Mouse (Mus musculus) hindbrain, embryonic 11.5 days (tissue): ENCODE measurements at regions not wholly inside any gene's neighbourhood (a gene's known extent, or its start where the extent isn't known, plus 50 kb on each side); places are given as distances from the start of the nearest gene placed in this dataset.
A peak's percentile ranks its signal among the peaks of the same experiment; 100 is the strongest.

Experiments
- ATAC-seq: fragments of 200-750 bp; cut with Nextera tagmentation; 2 replicates; pipeline ENCODE4 v1.8.0; 2017; ENCODE audit warnings: mild to moderate bottlenecking, moderate TSS enrichment, moderate library complexity; ENCODE audit not compliant: low FRiP score
- DNase-seq: peaks from one replicate; pipeline ENCODE4 v3.0.0-alpha.2; 2015; ENCODE audit warnings: low spot score
- H3K27ac ChIP-seq: fragments of 300-500 bp; sonication (generic); 2 replicates; pipeline ENCODE4 v1.5.1; 2014; ENCODE audit warnings: mild to moderate bottlenecking, low read depth, low read length
- H3K27me3 ChIP-seq: fragments of 300-500 bp; sonication (generic); 2 replicates; pipeline ENCODE4 v1.6.1; 2014; ENCODE audit warnings: mild to moderate bottlenecking, low read length, moderate library complexity, mixed read lengths; ENCODE audit not compliant: control insufficient read depth, insufficient read depth
- H3K36me3 ChIP-seq: fragments of 300-500 bp; sonication (generic); 2 replicates; pipeline ENCODE4 v1.6.1; 2014; ENCODE audit warnings: mild to moderate bottlenecking, low read length, moderate library complexity, mixed read lengths; ENCODE audit not compliant: control insufficient read depth, insufficient read depth
- H3K4me1 ChIP-seq: fragments of 300-500 bp; sonication (generic); replicated peaks from 2 replicates; pipeline ENCODE4 v1.6.1; 2014; ENCODE audit warnings: low read length, mixed read lengths; ENCODE audit not compliant: control insufficient read depth, insufficient read depth
- H3K4me2 ChIP-seq: fragments of 300-500 bp; sonication (generic); replicated peaks from 2 replicates; pipeline ENCODE4 v1.6.1; 2014; ENCODE audit warnings: mild to moderate bottlenecking, low read depth, low read length
- H3K4me3 ChIP-seq: fragments of 300-500 bp; sonication (generic); 2 replicates; pipeline ENCODE4 v1.5.1; 2014; ENCODE audit warnings: low read depth, low read length
- H3K9ac ChIP-seq: fragments of 300-500 bp; sonication (generic); 2 replicates; pipeline ENCODE4 v1.6.1; 2014; ENCODE audit warnings: low read depth, low read length
- H3K9me3 ChIP-seq: fragments of 300-500 bp; sonication (generic); 2 replicates; pipeline ENCODE4 v1.6.1; 2016; ENCODE audit warnings: low read length; ENCODE audit not compliant: control insufficient read depth
- WGBS: fragments of 180-500 bp; shearing (Covaris S2); extraction: QIAGEN DNeasy Blood & Tissue Kit; methylation state at CpG from one replicate; pipeline ENCODE4 v1.1.7; 2014; 5-methylcytosine and 5-hydroxymethylcytosine counted together

GRCm38 (mm10) chr5:83610777-83611176 lies 255.8 kb upstream of the Tecrl start:
- Histone ChIP-seq H3K27ac (no peak overlapping the region), H3K4me1 (no peaks in the 10 kb centered on the region), H3K36me3 (no peaks in the 10 kb centered on the region), H3K4me3 (no peak overlapping the region), H3K27me3 (no peaks in the 10 kb centered on the region), H3K9ac (no peak overlapping the region), H3K4me2 (no peak overlapping the region), H3K9me3 (no peaks in the 10 kb centered on the region)
- DNase-seq (no peak), ATAC-seq (no peak)
- WGBS = 28% methylated on average over 2 of the region's 2 CpGs

DNA sequence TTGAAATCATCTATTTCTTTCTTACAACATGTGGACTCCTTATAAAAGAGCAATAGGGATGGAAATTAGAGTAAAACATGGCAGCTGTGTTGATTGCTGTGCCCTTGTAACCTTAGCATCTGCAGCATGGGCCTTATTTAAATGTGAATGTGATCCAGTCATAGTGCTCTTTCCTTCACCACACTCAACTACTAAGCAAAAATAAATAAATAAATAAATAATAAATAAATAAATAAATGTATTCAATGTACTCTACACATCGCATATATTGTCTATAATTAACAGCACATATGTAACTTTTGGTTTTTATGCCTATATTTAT lies 238.3 kb upstream of the Tecrl start:
- WGBS = 88% methylated on average over 1 of the region's 1 CpGs
- DNase-seq (no peak), ATAC-seq (peak; percentile 78)
- Histone ChIP-seq H3K4me3 (no peak overlapping the region), H3K9me3 (no peaks in the 10 kb centered on the region), H3K27me3 (no peaks in the 10 kb centered on the region), H3K9ac (no peak overlapping the region), H3K27ac (no peak overlapping the region), H3K4me1 (no peaks in the 10 kb centered on the region), H3K36me3 (no peaks in the 10 kb centered on the region), H3K4me2 (no peak overlapping the region)

GRCm38 (mm10) chr5:83592587-83593288 lies 237.7 kb upstream of the Tecrl start:
- 88% methylated on average over 3 of the region's 3 CpGs for WGBS
- no peak overlapping the region for H3K4me2 ChIP-seq
- H3K4me1 ChIP-seq = no peaks in the 10 kb centered on the region
- H3K9ac ChIP-seq = no peak overlapping the region
- H3K9me3 ChIP-seq = no peaks in the 10 kb centered on the region
- H3K27ac ChIP-seq = no peak overlapping the region
- H3K4me3 ChIP-seq = no peak overlapping the region
- DNase-seq (no peak), ATAC-seq (peak; percentile 40)
- no peaks in the 10 kb centered on the region for H3K27me3 ChIP-seq
- no peaks in the 10 kb centered on the region for H3K36me3 ChIP-seq
